Mouse (Mus musculus) adrenal gland, postnatal 10 days (tissue): ENCODE data around the gene Rab14. TPM values are rescaled to one million over a fixed set of nuclear protein-coding genes. Genes with fewer than 3 reads are reported as not detected.

Experiments
- DNase-seq: peaks from one replicate; pipeline ENCODE4 v3.0.0; 2021; ENCODE audit warnings: mixed read lengths
- total RNA-seq, 2 experiments: library from RNA; stranded (reverse); gene quantifications; 2 replicates each; pipeline ENCODE4 v1.2.3; 2021

Rab14 gene
- total RNA-seq, 2 experiments from 2014 or later = 172 to 185 TPM

DNA sequence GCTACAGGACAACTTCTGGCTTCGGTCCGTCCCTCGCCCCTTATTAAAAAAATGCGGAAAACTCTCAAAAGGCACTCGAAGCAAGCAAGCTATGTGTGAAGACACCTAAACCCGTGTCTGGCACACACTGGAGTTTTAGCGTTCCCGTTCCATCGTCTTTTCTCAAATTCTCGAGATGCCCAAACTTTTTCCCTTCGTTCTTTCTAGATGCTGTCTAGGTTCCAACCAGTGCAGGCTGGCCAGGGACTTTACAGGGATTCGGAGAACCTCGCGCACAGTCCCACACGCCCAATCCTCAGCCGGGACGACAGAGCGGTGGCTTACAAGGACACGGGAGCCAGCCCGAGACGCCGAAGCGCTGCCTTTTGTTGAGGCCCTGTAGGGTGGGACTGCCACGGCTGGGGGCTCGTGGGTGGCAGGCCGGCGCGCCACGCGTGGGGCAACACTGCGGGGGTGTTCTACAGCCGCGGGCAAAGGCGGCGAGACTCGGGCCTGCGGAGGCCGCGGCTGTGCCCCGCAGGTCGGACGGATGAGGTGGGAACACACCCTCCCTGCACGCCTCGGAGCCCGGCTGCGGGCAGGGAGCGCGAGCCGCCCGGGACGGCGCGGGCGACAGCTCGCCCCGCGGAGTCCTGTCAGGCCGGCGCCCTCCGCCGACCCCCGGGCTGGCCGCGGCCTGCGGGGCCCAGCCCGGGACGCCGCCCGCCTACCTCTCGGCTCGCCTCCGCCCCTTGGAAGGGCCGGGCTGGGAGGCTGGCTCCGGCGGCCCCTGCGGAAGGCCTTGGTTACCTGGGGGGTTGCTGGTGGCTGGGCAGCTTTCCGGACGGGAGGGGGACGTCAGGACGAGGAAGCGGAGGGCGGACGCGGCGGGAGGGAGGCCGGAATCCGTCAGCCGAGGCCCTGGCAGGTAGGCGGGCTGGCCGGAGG, 686 bp downstream of the Rab14 start:
- peak; percentile 64 for DNase-seq

DNA sequence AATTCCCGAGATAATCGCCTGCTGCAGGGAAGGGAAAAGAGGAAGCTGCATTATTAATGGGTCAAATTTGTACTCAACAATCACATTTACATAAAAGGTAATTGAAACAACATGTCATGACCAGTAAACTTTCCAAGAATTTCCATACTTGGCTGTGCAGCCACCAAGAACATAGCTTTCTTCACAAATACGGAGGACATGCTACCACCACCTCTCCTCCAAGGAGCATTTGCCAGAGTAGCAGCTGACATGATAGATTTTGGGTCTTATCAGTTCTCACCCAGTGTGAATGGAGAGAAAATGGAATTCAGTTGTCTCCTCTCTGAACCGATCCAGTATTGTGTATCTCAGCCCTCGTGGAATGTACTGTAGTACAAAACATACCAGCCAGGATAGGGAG, 1.4 kb downstream of the Rab14 start:
- no peak for DNase-seq

GRCm38 (mm10) chr2:35195626-35196544, 5.0 kb downstream of the Rab14 start:
- no peak for DNase-seq

GRCm38 (mm10) chr2:35193976-35194375, 6.9 kb downstream of the Rab14 start:
- no peak for DNase-seq

- DNase-seq = no peak
These were observed 12.0 kb downstream of the Rab14 start for GRCm38 (mm10) chr2:35188929-35189328.

DNA sequence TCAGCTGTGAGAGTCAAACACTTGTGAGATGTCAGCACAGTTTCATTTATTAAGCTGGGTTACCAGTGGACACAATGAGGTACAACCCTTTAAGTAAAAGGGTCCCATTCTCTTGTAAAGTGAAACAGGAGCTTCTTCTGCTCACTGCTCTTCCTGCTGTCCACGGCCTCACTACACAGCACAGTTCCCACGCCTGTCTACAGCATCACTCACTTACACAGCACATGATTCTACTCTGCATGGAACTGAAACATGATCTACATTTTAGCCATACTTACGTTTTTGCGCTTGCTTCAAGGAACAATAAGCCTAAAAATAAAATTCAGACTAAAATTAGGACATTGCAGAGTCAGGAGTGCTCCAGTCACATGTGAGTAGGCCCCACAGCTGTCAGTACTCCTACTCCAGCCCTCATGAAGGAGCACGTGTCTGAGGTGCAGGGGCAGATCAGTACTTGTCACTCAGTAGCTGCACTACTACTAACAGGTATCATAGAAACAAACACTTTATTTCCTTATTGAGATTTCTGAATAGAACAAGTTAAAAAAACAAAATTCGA, 17.7 kb downstream of the Rab14 start:
- DNase-seq = no peak

- no peak for DNase-seq
These were observed 22.8 kb downstream of the Rab14 start for GRCm38 (mm10) chr2:35178153-35178552.

DNA sequence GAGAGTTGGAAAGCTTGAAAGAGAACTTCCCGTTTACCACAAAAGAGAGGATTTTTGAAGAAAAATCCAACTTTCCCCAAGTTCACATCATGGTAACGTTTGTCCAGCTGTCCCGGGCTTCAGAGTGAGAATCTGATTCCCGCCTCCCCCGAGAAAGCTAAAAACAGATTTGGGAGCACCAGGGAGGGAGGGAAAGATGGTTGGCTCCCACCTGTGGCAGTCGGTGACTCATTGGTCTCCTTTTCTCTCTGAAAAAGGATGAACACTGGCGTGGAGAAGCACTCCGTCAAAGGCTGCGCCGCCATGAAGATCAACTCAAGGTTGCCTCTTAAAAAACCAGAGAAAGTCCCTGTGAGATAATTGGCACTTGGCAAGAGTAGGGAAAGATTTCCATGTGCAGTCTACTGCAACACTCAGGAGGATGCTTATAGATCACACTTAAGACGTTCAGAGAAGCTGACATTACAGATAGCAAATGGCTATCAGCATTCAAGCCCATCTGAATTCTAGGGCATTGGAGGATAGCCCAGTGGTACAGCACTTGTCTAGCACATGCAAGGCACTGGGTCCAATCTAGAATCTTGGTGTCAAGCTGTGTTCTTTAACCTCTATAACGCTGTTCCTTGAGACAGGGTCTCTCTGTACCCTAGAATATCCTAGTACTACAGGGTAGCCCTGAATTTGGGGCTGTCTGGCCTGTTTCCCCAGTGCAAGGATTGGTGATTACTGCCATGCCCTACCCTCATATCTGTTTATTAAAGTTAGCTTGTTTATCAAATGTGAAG, 25.4 kb downstream of the Rab14 start:
- DNase-seq = no peak

GRCm38 (mm10) chr2:35174100-35174499, 26.8 kb downstream of the Rab14 start:
- no peak for DNase-seq

DNA sequence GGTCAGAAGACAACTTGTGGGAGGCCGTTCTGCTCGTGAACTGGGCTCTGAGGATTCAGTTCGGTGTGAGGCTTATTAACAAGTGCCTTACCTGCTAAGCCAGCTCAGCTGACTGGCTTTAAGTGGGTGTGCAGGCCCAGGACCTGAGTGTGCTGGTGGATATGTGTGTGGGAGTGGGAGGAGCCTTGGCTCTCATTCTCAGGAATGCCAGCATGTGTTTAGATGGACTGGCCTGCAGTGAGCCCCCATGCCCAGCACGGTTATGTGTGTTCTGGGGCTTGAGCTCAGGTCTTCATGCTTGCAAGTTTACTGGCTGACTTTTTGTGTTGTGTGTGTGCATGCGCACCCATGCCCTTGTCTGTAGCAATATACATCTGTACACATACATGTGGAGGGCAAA, 27.3 kb downstream of the Rab14 start:
- DNase-seq = no peak

GRCm38 (mm10) chr2:35172246-35172645, 28.7 kb downstream of the Rab14 start:
- no peak for DNase-seq

DNA sequence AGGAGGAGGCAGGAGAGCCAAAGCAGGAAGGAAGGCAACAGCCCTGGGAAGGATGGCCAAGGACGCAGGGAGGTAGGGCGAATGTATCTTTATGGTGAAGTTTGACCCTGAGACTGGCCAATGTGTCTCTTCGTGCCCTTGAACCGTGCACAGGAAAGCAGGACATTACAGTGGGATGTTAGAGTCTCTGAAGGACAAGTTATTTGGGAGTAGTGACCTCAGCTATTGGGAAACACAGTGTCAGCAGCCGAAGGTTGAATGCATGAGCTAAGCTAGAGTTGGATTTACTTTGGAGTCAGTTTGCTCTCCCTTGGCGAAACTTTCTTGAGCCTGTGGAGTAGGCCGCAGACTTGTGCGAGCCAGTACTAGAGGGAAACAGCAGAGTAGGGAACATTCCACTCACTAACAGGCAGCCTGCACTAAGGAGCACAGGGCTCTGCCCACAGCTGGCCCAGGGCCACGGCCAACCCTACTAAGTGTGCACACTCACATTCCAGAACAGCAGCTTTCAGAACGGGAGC, 29.5 kb downstream of the Rab14 start:
- DNase-seq = peak; percentile 69

GRCm38 (mm10) chr2:35169452-35169851, 31.5 kb downstream of the Rab14 start:
- no peak for DNase-seq

DNA sequence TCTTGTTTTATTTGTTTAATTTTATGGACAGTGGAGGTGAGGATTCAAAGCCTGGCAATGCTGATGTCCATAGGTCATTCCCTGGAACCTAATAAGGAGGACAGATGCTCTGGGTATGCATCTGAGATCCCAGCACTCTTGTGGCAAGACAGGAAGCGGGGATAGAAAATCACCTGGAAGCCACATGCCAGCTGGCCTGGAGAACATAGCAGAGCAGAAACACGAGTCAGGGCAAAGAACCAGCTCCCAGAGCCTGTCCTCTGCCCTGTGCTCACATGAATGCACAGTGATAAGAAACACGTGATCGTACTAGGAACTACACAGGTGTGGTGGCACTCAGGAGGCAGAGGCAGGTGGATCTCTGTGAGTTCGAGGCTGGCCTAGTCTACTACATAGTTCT, 34.1 kb downstream of the Rab14 start:
- DNase-seq = no peak

DNA sequence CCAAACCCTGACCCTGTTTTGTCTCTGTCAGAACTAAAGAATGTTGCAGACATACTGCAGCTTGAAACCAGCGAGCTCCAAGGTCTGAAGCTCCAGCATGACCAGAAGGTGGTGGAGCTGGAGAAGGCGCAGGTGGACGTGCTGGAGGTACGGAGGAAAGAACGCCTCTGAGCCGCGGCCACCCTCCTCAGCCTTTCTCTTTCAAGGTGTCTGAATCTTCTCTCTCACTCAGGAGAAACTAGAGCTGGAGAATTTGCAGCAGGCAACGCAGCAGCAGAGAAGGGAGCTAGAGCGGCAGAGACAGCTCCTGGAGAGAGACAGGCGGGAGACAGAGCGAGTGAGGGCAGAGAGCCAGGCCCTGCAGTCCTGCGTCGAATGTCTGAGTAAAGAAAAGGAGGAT, 35.5 kb downstream of the Rab14 start:
- no peak for DNase-seq

DNA sequence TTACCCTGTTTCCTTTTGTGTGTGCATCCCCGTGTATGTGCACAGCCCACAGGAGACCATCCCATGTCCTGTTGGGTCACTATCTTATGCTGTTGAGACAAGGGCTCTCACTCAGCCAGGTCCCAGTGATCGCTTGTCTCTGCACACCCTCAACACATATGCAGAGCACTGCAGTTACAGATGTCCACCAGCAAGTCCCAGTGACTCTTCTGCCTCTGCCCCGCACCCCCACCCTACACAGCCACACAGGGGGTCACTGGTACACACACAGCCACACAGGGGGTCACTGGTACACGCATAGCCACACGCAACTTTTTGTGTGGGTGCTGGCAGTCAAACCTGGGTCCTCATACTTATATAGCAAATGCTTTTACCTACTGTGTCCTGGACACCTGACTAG, 37.5 kb downstream of the Rab14 start:
- DNase-seq = no peak

- no peak for DNase-seq
These were observed 39.0 kb downstream of the Rab14 start for GRCm38 (mm10) chr2:35161846-35162488.

DNA sequence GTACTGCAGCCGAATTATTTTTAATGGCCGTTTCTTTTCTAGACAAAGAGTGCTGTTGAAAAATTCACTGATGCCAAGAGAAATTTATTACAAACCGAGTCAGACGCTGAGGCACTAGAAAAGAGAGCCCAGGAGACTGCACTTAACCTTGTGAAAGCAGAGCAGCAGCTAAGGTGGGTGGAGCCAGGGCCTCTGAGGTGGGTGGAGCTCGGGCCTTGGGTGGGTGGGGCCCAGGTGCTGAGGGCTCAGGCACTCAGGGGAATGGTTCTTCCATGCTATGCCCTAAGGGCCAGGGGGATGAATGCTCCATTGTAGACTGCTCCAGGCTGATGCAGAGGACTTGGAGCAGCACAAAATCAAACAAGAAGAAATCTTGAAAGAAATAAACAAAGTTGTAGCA, 40.7 kb downstream of the Rab14 start:
- DNase-seq = peak; percentile 73

GRCm38 (mm10) chr2:35158358-35158757, 42.6 kb downstream of the Rab14 start:
- DNase-seq = no peak

DNA sequence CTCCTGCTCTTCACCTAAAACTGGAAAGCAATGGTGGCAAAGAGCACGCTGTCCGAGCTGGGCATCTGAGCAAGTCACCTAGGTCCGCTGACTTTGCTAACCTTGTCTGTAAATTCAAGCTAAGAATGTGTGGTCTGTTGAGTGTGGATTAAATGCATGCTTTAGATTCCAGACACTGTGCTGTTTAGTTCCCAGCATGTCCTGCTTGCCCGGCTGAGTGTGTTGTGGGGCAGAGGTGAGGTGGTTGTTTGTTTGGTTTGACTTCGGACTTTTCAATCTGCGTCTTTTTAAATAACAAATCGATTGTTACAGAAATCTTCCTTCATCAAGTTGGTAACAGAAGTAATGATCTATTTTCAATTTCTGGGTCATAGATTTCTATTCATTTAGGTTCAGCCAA, 43.1 kb downstream of the Rab14 start:
- no peak for DNase-seq

DNA sequence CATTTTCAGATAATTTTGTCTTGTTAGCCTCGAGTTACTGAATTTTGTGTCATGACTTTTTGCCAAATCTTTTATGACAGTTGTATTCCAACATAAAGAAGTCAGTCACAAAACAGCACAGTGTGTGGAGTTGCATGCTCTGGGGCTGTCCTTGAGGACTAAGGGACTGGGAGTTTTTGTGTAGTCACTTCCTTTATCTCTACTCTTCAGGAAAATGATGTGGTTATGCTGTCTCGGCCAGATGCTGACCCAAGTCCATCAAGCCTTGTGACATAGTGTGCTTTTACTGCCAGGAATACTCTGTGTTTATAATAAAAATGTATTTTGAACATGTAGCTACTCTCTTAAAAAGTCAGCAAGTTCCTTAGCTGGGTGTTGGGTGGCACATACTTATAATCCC, 43.9 kb downstream of the Rab14 start:
- no peak for DNase-seq
